Mouse (Mus musculus): ENCODE results near the gene Gm7271.

DNA sequence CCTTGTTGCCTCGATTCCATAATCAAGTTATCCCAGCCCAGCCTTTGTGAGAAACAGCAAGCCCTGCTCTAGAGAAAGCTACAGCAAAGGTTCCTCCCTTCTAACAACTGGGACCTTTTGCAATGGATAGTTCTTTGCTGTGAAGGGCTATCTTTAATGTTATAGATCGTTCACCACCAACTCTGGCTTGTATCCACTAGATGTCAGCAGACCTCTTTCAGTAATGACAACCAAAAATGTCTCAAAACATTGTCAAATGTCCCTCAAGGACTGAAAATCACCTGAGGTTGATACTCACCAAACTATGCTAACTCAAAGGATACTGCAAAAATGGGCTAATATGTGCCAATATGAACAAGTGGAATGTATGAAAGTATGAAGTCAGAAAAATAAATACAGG is 42.0 kb downstream of the Gm7271 start:
- no peak for TF ChIP-seq CTCF (IDR thresholded peaks at IDR 0.05; ENCODE audit: low read depth, low read length)
- no peak for TF ChIP-seq POLR2A (IDR thresholded peaks at IDR 0.05; ENCODE audit: extremely low read depth, insufficient read depth, low read length)
